Mouse (Mus musculus) heart, adult 2 months (tissue): Measurements from ENCODE around the gene Tenm4. TPM values are rescaled to one million over a fixed set of nuclear protein-coding genes. Genes with fewer than 3 reads are reported as not detected.

Experiments used
- DNase-seq, 2 experiments: peaks; one replicate each; pipeline ENCODE4 v3.0.0; 2021
- H3K27ac ChIP-seq: fragments of 200-600 bp; 2 replicates; pipeline ENCODE4 v1.8.1; 2022
- H3K27me3 ChIP-seq: fragments of 200-500 bp; 2 replicates; pipeline ENCODE4 v1.6.1; 2012; ENCODE audit warnings: mild to moderate bottlenecking, low read length, inconsistent platforms, mixed read lengths; ENCODE audit not compliant: control insufficient read depth, insufficient read depth
- H3K36me3 ChIP-seq: fragments of 200-500 bp; 2 replicates; pipeline ENCODE4 v1.6.1; 2012; ENCODE audit warnings: low read length, inconsistent platforms; ENCODE audit not compliant: control insufficient read depth, insufficient read depth
- H3K4me1 ChIP-seq: fragments of 200-500 bp; 2 replicates; pipeline ENCODE4 v1.6.1; 2011; ENCODE audit warnings: low read length; ENCODE audit not compliant: control insufficient read depth, insufficient read depth
- H3K4me3 ChIP-seq: fragments of 200-600 bp; 2 replicates; pipeline ENCODE4 v1.8.1; 2022
- H3K79me2 ChIP-seq: fragments of 200-500 bp; replicated peaks from 2 replicates; pipeline ENCODE4 v1.6.1; 2012; ENCODE audit warnings: mild to moderate bottlenecking, inconsistent platforms, low read length, moderate library complexity, mixed read lengths; ENCODE audit not compliant: control insufficient read depth, insufficient read depth
- H3K9ac ChIP-seq: fragments of 200-500 bp; 2 replicates; pipeline ENCODE4 v1.6.1; 2012; ENCODE audit warnings: low read depth, mild to moderate bottlenecking, control low read depth, inconsistent platforms, low read length, mixed read lengths
- CTCF ChIP-seq: fragments of 200-600 bp; IDR thresholded peaks from 2 replicates; pipeline ENCODE4 v1.8.1; 2022; ENCODE audit warnings: antibody characterized with exemption, mild to moderate bottlenecking, moderate library complexity
- EP300 ChIP-seq: fragments of 200-500 bp; IDR thresholded peaks from 2 replicates; pipeline ENCODE4 v1.6.1; 2011; ENCODE audit warnings: low read depth, low read length, control low read depth; ENCODE audit not compliant: insufficient read depth
- POLR2A ChIP-seq: fragments of 200-500 bp; IDR thresholded peaks from 2 replicates; pipeline ENCODE4 v1.6.1; 2011; ENCODE audit warnings: mild to moderate bottlenecking, low read depth, low read length, control low read depth; ENCODE audit not compliant: insufficient read depth
- WGBS: fragments of 180-500 bp; shearing (Covaris S2); methylation state at CpG from one replicate; pipeline ENCODE4 v1.1.7; 2018; 5-methylcytosine and 5-hydroxymethylcytosine counted together
- intact Hi-C: fragments of 180-260 bp; cut with DNase I; formaldehyde crosslinking; loops from one replicate; pipeline ENCODE4 v1.15.1; 2025
- polyA plus RNA-seq: library from polyadenylated mRNA; depleted of rRNA; stranded (reverse); fragments of >200 nt; gene quantifications from 2 replicates; pipeline ENCODE4 v1.2.3, GENCODE M21; 2012
- total RNA-seq, 2 experiments: library from RNA; stranded (reverse); gene quantifications; 2 replicates each; pipeline ENCODE4 v1.2.3; 2021

Tenm4 gene
- total and polyA plus RNA-seq, 3 experiments, result 0.34 to 1.3 (median 0.74) TPM

- WGBS, result 81% methylated on average over 4 of the region's 4 CpGs
- Histone ChIP-seq H3K9ac (no peak overlapping the region), H3K79me2 (no peaks in the 10 kb centered on the region), H3K36me3 (no peaks in the 10 kb centered on the region), H3K4me1 (no peaks in the 10 kb centered on the region), H3K4me3 (no peak overlapping the region), H3K27me3 (no peaks in the 10 kb centered on the region), H3K27ac (no peak overlapping the region)
- TF ChIP-seq EP300 (no peak), POLR2A (no peak), CTCF (no peak)
- intact Hi-C loops, result loop anchor here (5.0 kb wide), 1 partner anchor 251 kb away; no protein-coding TSS in a partner anchor
- no peak for DNase-seq
These were observed 601.9 kb downstream of the Tenm4 start for GRCm38 (mm10) chr7:96772966-96773365.

DNA sequence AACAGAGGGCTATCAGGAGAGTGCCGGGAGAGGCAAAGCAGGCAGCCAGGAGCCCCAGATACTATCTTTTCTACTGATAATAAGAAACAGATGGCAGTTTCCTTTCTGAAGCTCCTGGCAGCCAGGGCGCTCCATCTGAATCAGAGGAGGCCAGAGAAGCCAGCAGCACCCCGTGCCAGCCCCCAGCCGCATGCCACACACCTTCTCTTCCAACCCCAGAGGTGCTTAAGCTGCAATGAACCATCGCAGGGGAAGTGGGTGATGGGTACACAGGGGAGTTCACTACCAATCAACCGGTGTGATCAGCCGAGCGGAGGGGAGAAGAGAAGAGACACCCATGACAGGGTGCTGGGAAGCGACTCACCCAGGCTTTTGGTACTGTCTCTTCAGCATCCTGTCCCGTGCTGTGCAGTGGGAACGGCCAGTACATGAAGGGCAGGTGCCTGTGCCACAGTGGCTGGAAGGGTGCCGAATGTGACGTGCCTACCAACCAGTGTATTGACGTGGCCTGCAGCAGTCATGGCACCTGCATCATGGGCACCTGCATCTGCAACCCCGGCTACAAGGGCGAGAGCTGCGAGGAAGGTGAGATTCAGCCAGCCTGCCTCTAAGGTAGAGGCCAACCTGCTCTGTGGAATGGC, 602.7 kb downstream of the Tenm4 start:
- H3K27ac ChIP-seq, result no peak overlapping the region
- H3K27me3 ChIP-seq, result no peaks in the 10 kb centered on the region
- H3K4me3 ChIP-seq, result no peak overlapping the region
- no peak for TF ChIP-seq EP300
- no peak for TF ChIP-seq CTCF
- no peak for TF ChIP-seq POLR2A
- no peak overlapping the region for H3K9ac ChIP-seq
- H3K79me2 ChIP-seq, result no peaks in the 10 kb centered on the region
- intact Hi-C loops, result loop anchor here (5.0 kb wide), 1 partner anchor 251 kb away; no protein-coding TSS in a partner anchor
- no peaks in the 10 kb centered on the region for H3K4me1 ChIP-seq
- WGBS, result 73% methylated on average over 17 of the region's 17 CpGs
- no peak for DNase-seq
- no peaks in the 10 kb centered on the region for H3K36me3 ChIP-seq

GRCm38 (mm10) chr7:96775080-96775486, 604.0 kb downstream of the Tenm4 start:
- Histone ChIP-seq H3K36me3 (no peaks in the 10 kb centered on the region), H3K9ac (no peak overlapping the region), H3K4me3 (no peak overlapping the region), H3K27ac (no peak overlapping the region), H3K27me3 (no peaks in the 10 kb centered on the region), H3K4me1 (no peaks in the 10 kb centered on the region), H3K79me2 (no peaks in the 10 kb centered on the region)
- DNase-seq, result no peak
- intact Hi-C loops, result no loop called here
- 53% methylated on average over 6 of the region's 6 CpGs for WGBS
- no peak for TF ChIP-seq CTCF
- no peak for TF ChIP-seq POLR2A
- TF ChIP-seq EP300, result no peak

DNA sequence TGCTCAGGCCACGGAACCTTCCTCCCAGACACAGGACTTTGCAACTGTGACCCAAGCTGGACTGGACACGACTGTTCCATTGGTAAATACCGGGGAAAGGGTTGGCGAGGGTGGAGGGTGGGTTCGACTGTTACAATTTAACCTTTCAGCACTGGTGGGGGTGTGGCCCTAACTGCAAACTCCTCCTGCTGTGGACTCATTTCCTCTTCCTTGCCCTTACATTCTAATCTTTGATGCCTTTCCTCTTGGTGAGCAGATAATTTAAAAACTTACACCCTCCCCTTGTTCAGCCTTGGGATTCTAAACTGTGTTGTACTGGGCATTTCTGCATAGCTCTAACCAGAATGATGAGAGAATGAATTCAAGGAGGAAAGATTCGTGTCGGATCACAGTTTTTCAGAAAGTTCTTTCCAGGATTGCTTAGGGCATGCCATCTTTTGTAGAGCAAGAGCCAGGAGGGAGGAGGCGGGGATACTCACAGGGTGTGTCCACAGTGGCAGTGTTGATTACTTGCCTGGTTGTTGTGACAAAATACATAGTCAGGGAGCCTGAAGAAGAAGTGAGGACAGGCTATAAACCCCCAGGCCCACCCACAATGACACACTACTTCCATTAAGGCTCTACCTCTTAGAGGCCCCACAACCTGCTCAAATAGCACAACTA, 607.0 kb downstream of the Tenm4 start:
- no peaks in the 10 kb centered on the region for H3K36me3 ChIP-seq
- 69% methylated on average over 8 of the region's 8 CpGs for WGBS
- intact Hi-C loops, result loop anchor here (1.0 kb wide), 1 partner anchor 137 kb away; no protein-coding TSS in a partner anchor

DNA sequence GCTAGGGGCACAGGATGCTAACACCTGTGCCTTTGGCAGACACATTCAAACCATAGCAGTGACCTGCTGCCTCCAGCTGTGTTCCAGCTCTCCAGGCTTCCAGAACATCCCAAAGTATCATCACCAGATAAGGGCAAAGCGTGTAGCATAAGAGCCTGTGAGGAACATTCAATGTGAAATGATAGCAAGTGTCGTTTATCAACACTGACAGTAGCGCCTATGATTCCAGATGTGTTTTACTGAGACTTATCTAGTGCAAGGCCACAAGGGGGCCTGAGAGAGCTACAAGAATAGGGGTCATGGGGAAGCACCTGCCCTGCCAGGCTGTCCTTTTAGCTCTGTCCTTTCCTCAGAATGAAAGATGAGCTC, 607.5 kb downstream of the Tenm4 start:
- H3K9ac ChIP-seq, result no peak overlapping the region
- peak; percentile 73 for TF ChIP-seq CTCF
- no peak for TF ChIP-seq EP300
- no peak for TF ChIP-seq POLR2A
- intact Hi-C loops, result loop anchor here (1.0 kb wide), 1 partner anchor 137 kb away; no protein-coding TSS in a partner anchor
- H3K27me3 ChIP-seq, result no peaks in the 10 kb centered on the region
- H3K27ac ChIP-seq, result no peak overlapping the region
- peak; percentile 18 to 50 for DNase-seq
- no peak overlapping the region for H3K4me3 ChIP-seq
- no peaks in the 10 kb centered on the region for H3K4me1 ChIP-seq
- H3K79me2 ChIP-seq, result no peaks in the 10 kb centered on the region
- H3K36me3 ChIP-seq, result no peaks in the 10 kb centered on the region
- 36% methylated on average over 3 of the region's 3 CpGs for WGBS

More for the DNA sequence above, 607.0 kb downstream of the Tenm4 start:
- no peak for DNase-seq
- Histone ChIP-seq H3K27ac (no peak overlapping the region), H3K79me2 (no peaks in the 10 kb centered on the region), H3K27me3 (no peaks in the 10 kb centered on the region), H3K9ac (no peak overlapping the region), H3K4me1 (no peaks in the 10 kb centered on the region), H3K4me3 (no peak overlapping the region)
- no peak for TF ChIP-seq POLR2A
- TF ChIP-seq EP300, result no peak
- TF ChIP-seq CTCF, result no peak

DNA sequence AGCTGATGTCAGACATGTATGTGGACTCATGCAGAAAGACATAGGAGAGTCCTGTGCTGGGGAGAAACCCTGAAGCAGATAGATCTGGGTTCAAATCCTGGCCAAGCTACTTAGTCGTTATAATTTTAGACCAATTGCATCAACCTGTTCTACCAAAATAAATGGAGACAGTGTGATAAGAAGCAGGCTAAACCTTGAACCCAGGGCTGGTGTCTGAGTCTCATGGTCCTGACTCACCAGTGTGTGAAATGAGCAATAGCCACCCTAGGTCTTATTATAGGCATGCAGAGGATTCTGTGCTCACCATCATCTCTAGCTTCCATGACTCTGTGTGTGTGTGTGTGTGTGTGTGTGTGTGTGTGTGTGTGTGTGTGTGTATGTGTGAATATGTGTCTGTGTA, 609.5 kb downstream of the Tenm4 start:
- no peak overlapping the region for H3K4me3 ChIP-seq
- no peaks in the 10 kb centered on the region for H3K36me3 ChIP-seq
- no peak overlapping the region for H3K9ac ChIP-seq
- H3K27me3 ChIP-seq, result no peaks in the 10 kb centered on the region
- WGBS, result 81% methylated on average over 1 of the region's 1 CpGs
- H3K79me2 ChIP-seq, result no peaks in the 10 kb centered on the region
- TF ChIP-seq CTCF, result no peak
- no peak for TF ChIP-seq EP300
- TF ChIP-seq POLR2A, result no peak
- H3K4me1 ChIP-seq, result no peaks in the 10 kb centered on the region
- no peak overlapping the region for H3K27ac ChIP-seq
- no peak for DNase-seq
- intact Hi-C loops, result no loop called here
